Mouse (Mus musculus): Measurements from ENCODE around the gene Kpna3.
A peak's percentile ranks its signal among the peaks of the same experiment; 100 is the strongest.

Kpna3 gene

GRCm38 (mm10) chr14:61320765-61321164, 118.9 kb downstream of the Kpna3 start:
- DNase-seq (ENCODE audit: low read depth, low spot score) = no peak

- DNase-seq (ENCODE audit: low read depth, low spot score) = peak; percentile 88
Observed at GRCm38 (mm10) chr14:61316861-61317260, 122.8 kb downstream of the Kpna3 start.

Data from ZHBTc4 (cell line).